Mouse (Mus musculus): ENCODE measurements around the gene Tefm. TPM values are rescaled to one million over a fixed set of nuclear protein-coding genes. Genes with fewer than 3 reads are reported as not detected.

Gene Tefm
- polyA plus RNA-seq, 1 experiment from 2014 or later, result 35.5 TPM

DNA sequence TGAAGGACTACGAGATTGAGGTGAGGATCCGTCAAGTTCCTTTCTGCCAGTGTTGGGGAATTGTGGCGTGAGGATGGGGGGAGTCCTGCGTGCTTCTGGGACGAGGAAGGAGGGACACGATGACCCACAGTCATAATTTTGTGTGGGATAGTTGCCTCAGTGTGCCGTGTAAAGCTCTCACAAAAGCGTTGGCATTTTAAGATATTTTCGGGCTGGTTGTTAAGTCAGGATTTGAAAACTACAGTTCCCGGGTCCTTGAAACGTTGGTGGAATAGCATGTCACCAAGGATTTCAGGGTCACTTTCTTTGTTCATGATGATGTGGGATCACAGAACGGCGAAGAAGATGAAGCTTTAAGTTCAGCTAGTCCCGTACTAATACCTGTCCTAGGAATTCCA lies 52.2 kb downstream of the Tefm start:
- under 1% methylated on average over 14 of the region's 14 CpGs for WGBS
- ATAC-seq (replicated peaks; ENCODE audit: extremely low read depth, insufficient read depth, low FRiP score), result no peak; the same call in 1 of the 2 replicates
- Histone ChIP-seq H3K36me3 (ENCODE audit: control insufficient read depth, insufficient read depth) (no peaks in the 10 kb centered on the region), H3K4me1 (ENCODE audit: control insufficient read depth, insufficient read depth, low read length) (peaks cover 9% of the 10 kb centered on the region), H3K27ac (ENCODE audit: low read length) (peak overlapping the region; percentile 33), H3K9me3 (replicated peaks; ENCODE audit: control insufficient read depth, low read length) (no peaks in the 10 kb centered on the region), H3K4me3 (ENCODE audit: low read length) (peak overlapping the region; percentile 86), H3K9ac (ENCODE audit: low read length) (peak overlapping the region; percentile 91), H3K4me2 (ENCODE audit: low read depth, low read length) (peak overlapping the region; percentile 87), H3K27me3 (ENCODE audit: control insufficient read depth, insufficient read depth, low read length) (no peaks in the 10 kb centered on the region)

DNA sequence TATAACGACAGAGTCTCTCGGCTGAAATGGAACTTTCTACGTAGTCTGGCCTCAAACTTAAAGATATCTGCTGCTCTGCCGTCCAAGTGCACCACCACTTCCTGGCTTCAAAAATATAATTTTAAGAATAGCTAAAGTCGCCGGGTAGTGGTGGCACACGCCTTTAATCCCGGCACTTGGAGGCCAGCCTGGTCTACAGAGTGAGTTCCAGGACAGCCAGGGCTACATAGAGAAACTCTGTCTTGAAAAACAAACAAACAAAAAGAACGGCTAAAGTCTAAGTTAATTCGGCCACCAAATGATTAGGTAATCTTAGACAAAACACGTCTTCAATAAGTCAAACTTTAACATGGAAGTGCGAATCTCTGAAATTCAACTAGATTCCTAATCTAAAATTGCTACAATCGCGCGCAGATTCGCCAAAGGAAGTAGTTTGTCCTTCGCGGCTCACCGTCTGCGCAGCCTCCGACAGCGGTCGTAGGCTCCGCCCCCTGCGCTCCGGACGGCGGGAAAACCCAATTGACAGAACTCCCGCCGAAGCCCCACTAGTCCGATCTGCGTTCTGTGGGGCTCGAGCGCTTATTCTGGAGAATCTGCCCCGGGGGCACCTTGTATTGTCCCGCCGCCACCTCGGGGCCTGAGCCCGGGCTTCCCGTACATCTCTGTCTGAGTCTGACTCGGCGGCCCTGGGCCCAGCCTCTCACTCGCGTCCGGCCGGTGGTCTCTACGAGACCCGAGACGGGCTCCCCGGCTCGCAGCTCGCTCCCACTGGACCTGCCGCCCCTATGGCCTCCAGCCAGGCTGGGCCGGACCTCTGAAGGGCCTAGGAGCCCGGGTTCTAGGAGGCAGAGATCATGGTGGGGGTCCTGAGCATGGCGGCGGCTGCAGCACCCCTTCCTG lies 52.8 kb downstream of the Tefm start, which contains the start of gene Atad5:
Gene Atad5, plus strand, starts transcription at position 484 of the 900 bp plus-strand sequence.
- WGBS, result 3% methylated on average over 57 of the region's 57 CpGs
- Histone ChIP-seq H3K4me2 (ENCODE audit: low read depth, low read length) (peak within 1 kb of the TSS; percentile 87), H3K27me3 (ENCODE audit: control insufficient read depth, insufficient read depth, low read length) (no peaks in the 10 kb centered on the region), H3K27ac (ENCODE audit: low read length) (peak within 1 kb of the TSS; percentile 33), H3K9me3 (replicated peaks; ENCODE audit: control insufficient read depth, low read length) (no peaks in the 10 kb centered on the region), H3K36me3 (ENCODE audit: control insufficient read depth, insufficient read depth) (no peaks in the 10 kb centered on the region), H3K4me1 (ENCODE audit: control insufficient read depth, insufficient read depth, low read length) (peaks cover 9% of the 10 kb centered on the region), H3K9ac (ENCODE audit: low read length) (peak within 1 kb of the TSS; percentile 91), H3K4me3 (ENCODE audit: low read length) (peak within 1 kb of the TSS; percentile 86)
- ATAC-seq (replicated peaks; ENCODE audit: extremely low read depth, insufficient read depth, low FRiP score), result peak; percentile 74

DNA sequence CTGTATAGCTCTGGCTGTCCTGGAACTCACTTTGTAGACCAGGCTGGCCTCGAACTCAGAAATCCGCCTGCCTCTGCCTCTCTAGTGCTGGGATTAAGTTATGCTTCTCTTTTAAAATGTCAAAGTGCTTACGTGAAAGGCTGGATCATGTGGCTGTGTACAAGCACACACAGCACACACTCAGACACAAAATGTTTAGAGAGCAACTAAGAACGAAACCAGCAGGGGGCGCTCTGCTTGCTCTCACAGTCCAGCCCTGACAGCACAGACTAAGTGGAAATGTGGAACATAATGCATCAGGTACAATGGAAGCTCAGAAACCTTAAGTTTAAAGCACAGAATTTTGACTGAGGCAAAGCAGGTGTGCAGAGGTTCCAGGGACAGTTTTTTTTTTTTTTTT lies 55.1 kb downstream of the Tefm start:
- no peak overlapping the region for H3K27ac ChIP-seq (ENCODE audit: low read length)
- H3K36me3 ChIP-seq (ENCODE audit: control insufficient read depth, insufficient read depth), result no peaks in the 10 kb centered on the region
- H3K9ac ChIP-seq (ENCODE audit: low read length), result no peak overlapping the region
- no peaks in the 10 kb centered on the region for H3K9me3 ChIP-seq (replicated peaks; ENCODE audit: control insufficient read depth, low read length)
- H3K4me2 ChIP-seq (ENCODE audit: low read depth, low read length), result no peak overlapping the region
- H3K4me3 ChIP-seq (ENCODE audit: low read length), result no peak overlapping the region
- ATAC-seq (replicated peaks; ENCODE audit: extremely low read depth, insufficient read depth, low FRiP score), result no peak; the same call in 1 of the 2 replicates
- H3K4me1 ChIP-seq (ENCODE audit: control insufficient read depth, insufficient read depth, low read length), result peaks cover 10% of the 10 kb centered on the region
- H3K27me3 ChIP-seq (ENCODE audit: control insufficient read depth, insufficient read depth, low read length), result no peaks in the 10 kb centered on the region
- WGBS, result 6% methylated on average over 5 of the region's 5 CpGs

Other genes with a start within 250 kb of the Tefm start
- 30.1 and 34.1 TPM in 2 replicates for gene Utp6, start 179.8 kb downstream of the Tefm start, polyA plus RNA-seq (2015; fragmentation: Nextera tagmentation; extraction: Ambion mirVana)
- 12.7 and 13.9 TPM in 2 replicates for gene Suz12, start 149.1 kb downstream of the Tefm start, polyA plus RNA-seq (2015; fragmentation: Nextera tagmentation; extraction: Ambion mirVana)
- 32.0 and 42.8 TPM in 2 replicates for gene Crlf3, start 61.2 kb downstream of the Tefm start, polyA plus RNA-seq (2015; fragmentation: Nextera tagmentation; extraction: Ambion mirVana)
- gene Atad5, start 52.8 kb downstream of the Tefm start, polyA plus RNA-seq (2015; fragmentation: Nextera tagmentation; extraction: Ambion mirVana), result 4.6 and 5.0 TPM in 2 replicates
- gene Adap2, start 11.9 kb upstream of the Tefm start, polyA plus RNA-seq (2015; fragmentation: Nextera tagmentation; extraction: Ambion mirVana), result 1.7 and 1.8 TPM in 2 replicates
- 12.5 and 14.5 TPM in 2 replicates for gene Rnf135, start 41.7 kb upstream of the Tefm start, polyA plus RNA-seq (2015; fragmentation: Nextera tagmentation; extraction: Ambion mirVana)
- gene Rhot1, start 66.8 kb upstream of the Tefm start, polyA plus RNA-seq (2015; fragmentation: Nextera tagmentation; extraction: Ambion mirVana), result 63.6 and 69.9 TPM in 2 replicates
- gene Rhbdl3, start 158.7 kb upstream of the Tefm start, polyA plus RNA-seq (2015; fragmentation: Nextera tagmentation; extraction: Ambion mirVana), result 1.9 and 3.1 TPM in 2 replicates
- 14.7 and 17.7 TPM in 2 replicates for gene 5730455P16Rik, start 235.9 kb upstream of the Tefm start, polyA plus RNA-seq (2015; fragmentation: Nextera tagmentation; extraction: Ambion mirVana)
- gene Zfp207, start 241.1 kb upstream of the Tefm start, polyA plus RNA-seq (2015; fragmentation: Nextera tagmentation; extraction: Ambion mirVana), result 141 and 155 TPM in 2 replicates

Measured in heart, embryonic 16.5 days (tissue).